ENCODE assay signal across 13 mouse cellular contexts in genomic region chr11:34873861-34874260, GRCm38 (mm10).
"Had no signal": no experiment of that assay in that cellular context is flagged by ENCODE, and none has a peak within 500 bp of the region (broad histone marks: within the 10 kb centered on the region; RNA-seq: fewer than 3 reads in every experiment).

No protein-coding gene starts in this region.

- H3K4me3 ChIP-seq: megakaryocyte, embryonic 14.5 days; midbrain, embryonic 13.5 days; midbrain, embryonic 15.5 days; neural tube, embryonic 12.5 days; stomach, embryonic 15.5 days had no signal

- H3K27me3 ChIP-seq: midbrain, embryonic 13.5 days; midbrain, embryonic 15.5 days; neural tube, embryonic 12.5 days; stomach, embryonic 15.5 days had no signal

- H3K36me3 ChIP-seq: midbrain, embryonic 13.5 days; midbrain, embryonic 15.5 days; neural tube, embryonic 12.5 days; stomach, embryonic 15.5 days had no signal

- H3K27ac ChIP-seq: midbrain, embryonic 13.5 days; midbrain, embryonic 15.5 days; neural tube, embryonic 12.5 days; stomach, embryonic 15.5 days; stomach, postnatal 0 days had no signal

- H3K4me1 ChIP-seq: megakaryocyte, embryonic 14.5 days; midbrain, embryonic 13.5 days; midbrain, embryonic 15.5 days; neural tube, embryonic 12.5 days; stomach, embryonic 15.5 days had no signal

- ATAC-seq: midbrain, embryonic 13.5 days; midbrain, embryonic 15.5 days had no signal

- H3K9me3 ChIP-seq: megakaryocyte, embryonic 14.5 days; midbrain, embryonic 13.5 days; midbrain, embryonic 15.5 days; neural tube, embryonic 12.5 days; stomach, embryonic 15.5 days had no signal

- DNase-seq: lung, embryonic 14.5 days; lung, postnatal 10 days; lung, postnatal 4 days; right cerebral cortex, postnatal 14 days; thymus, adult 2 months; thymus, postnatal 25 days; thymus, postnatal 4 days had no signal
